Mouse (Mus musculus): ENCODE data around the gene Ly6g5c.

Gene Ly6g5c

DNA sequence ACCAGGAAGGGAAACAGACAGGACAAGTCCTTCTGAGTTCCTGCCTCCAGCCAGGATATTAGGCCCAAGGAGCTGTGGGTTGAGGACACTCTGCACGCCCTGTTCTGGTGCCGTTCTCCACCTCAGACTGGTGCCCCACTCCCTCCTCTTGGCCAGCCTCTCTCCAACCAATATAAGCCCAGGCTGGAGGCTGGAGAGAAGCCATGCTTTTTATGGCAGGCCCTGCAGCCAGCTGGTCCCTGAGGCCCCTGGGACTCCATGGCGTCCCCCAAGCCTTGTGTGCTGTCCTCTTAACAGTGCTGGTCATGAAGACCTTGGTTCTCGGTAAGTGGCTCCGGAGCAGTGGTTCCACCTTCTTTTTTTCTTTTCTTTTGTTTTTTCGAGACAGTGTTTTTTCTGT lies at the start of gene Ly6g5c:
Ly6g5c (plus strand) TSS at position 183 of the 400 bp plus-strand sequence.
- peak; percentile 86 to 90 for DNase-seq

DNA sequence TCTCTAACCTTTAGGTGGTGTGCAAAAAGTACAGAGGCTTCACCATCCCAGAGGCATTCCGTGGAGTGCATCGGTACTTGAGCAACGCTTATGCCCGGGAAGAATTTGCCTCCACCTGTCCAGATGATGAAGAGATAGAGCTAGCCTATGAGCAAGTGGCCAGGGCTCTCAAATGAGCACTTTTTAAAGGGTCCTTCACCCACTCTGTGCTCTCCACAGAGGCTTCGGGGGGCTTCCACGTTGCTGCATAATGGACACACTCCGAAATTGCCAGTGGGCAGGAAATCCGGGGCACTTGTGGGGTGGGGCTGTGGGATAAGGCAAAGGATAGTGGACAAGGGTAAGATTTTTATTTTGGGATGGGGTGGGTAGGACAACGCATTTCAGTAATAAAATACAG lies 49.8 kb upstream of the Ly6g5c start:
- peak in 1 of 2 experiments; percentile 27 for DNase-seq

DNA sequence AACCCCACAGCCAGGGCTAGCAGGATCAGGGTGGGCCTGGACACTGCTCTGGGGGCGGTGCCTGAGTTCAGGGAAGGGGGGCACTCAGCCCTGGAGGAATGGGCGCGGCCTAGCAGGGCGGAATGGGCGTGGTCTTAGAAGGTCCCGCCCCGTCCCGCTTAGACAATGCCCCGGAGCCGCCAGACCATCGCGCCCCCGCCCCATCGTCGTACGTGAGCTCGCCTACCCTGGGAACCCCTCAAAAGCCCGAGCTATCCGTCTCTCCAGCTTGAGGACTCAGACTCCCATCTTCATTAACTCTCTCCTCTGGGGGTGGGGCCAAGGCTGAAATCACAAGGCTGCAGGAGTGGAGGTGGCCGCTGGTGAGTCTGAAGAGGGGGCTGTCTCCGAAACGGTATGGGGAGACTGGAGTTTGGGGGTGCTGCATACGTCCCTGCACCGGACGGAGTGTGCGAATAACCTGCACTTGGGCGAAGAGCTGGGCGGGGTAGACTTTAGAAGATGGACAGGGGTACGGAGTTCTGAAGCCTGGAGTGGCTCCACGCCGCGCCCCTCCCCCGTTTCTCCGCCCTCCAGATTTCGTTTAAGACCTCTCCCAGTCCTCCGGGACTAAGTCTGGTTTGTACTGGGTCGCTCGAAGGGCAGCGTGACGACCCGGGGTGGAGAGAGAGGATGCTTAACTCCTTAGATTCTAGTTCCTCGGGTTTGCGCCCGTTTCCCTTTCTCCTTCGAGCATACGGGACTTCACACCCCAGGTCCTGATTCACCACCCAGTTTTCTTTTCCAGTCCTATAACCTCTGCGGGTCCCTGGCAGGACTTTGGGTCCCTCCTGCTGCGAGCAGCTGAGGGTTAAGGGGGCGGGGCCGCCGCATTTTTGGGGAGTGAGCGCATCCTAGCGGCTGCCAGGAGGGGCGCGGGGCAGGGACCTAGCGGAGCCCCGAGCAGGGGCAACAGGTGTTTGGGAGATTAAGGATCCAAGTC lies 48.9 kb upstream of the Ly6g5c start, which contains the start of gene Ddah2:
Ddah2 (plus strand) TSS at position 125 of the 982 bp plus-strand sequence.
- DNase-seq = peak; percentile 97 to 98

DNA sequence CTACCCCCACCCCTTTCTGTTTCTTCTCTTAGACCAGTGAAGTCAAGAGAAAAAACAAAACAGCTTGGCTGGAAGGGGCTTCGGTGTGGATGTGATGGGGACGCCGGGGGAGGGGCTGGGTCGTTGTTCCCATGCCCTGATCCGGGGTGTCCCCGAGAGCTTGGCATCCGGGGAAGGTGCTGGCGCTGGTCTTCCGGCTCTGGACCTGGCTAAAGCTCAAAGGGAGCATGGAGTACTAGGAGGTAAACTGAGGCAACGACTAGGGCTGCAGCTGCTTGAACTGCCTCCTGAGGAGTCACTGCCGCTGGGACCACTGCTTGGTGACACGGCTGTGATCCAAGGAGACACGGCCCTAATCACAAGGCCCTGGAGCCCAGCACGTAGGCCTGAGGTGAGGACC lies 48.0 kb upstream of the Ly6g5c start:
- DNase-seq = peak in 1 of 2 experiments; percentile 54

DNA sequence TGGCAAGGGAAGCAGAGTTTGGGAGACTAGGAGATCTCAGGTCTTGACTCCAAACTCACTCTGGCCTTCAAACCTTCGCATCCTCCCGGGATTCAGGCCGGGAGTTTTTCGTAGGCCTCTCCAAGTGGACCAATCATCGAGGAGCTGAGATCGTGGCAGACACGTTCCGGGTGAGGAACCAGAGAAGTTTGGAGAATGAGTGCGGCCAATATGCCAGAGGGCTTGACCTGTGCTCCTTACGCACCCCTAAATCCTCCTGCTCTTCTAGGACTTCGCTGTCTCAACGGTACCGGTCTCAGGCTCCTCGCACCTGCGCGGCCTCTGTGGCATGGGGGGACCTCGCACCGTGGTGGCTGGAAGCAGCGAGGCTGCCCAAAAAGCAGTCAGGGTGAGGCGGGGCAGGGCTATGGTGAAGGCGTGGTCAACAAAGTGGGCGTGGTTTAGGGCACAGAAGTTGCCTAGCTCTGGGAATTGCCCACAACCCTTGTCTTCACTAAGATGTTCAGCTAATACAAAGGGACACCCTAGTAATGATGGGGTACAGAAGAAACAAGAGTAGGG lies 47.3 kb upstream of the Ly6g5c start:
- DNase-seq = peak; percentile 51 to 63

DNA sequence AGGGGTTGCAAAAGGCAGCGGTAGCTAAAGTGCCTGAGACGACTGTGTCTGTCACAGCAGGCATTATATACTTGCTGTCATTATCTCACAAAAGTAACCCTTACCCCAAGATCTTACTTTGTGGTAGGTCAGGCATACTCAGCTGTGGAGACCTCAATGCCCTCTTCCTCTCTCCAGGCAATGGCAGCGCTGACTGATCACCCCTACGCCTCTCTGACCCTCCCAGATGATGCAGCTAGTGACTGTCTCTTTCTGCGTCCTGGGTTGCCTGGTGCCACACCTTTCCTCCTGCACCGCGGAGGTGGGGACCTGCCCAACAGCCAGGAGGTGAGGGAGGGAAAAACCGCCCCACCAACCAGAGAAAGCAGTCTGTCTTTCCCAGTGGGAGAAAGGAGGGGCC lies 46.8 kb upstream of the Ly6g5c start:
- no peak for DNase-seq

DNA sequence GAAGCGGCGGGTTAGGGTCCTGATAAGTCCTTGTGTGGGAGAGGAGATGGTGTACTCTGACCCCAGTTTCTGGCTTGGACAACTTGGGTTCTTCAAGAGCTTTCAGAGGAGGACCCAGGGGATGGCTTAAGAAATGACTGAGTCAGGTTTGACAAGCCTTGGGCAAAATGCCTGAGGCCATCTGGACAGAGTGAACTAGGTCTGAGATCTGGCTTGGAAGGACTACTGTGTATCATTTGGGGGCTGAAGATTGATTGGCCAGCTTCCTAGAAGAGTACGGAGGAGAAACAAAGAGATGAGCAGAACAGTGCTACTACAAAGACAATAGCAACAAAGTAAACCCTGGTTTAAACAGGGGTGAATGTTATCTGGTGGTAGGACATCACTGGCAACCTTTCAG lies 44.6 kb upstream of the Ly6g5c start:
- DNase-seq = peak; percentile 82 to 88

DNA sequence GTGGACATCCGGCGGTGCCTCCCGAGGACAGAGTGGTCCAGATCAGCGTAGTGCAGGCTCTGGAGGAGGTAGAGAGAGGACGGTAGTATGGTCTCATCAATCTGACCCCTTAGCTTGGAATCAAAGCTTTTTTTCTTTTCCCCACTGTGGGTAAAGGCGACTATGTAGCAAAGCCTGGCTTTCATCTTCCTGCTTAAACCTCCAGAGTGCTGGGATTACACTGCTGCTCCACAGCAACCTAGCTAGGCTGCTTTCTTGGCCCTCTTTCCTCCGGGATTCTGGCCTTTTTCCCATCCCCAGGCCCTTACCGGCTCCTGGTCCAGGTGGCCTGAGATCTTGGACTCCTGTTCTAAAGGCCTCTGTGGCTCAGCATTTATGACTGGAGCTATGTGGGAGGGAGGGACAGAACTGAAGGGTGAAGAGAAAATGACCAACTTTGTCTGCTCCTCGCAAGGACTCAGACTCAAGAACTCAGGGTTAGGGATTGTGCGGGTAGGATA lies 43.7 kb upstream of the Ly6g5c start:
- DNase-seq = peak; percentile 82 to 85

DNA sequence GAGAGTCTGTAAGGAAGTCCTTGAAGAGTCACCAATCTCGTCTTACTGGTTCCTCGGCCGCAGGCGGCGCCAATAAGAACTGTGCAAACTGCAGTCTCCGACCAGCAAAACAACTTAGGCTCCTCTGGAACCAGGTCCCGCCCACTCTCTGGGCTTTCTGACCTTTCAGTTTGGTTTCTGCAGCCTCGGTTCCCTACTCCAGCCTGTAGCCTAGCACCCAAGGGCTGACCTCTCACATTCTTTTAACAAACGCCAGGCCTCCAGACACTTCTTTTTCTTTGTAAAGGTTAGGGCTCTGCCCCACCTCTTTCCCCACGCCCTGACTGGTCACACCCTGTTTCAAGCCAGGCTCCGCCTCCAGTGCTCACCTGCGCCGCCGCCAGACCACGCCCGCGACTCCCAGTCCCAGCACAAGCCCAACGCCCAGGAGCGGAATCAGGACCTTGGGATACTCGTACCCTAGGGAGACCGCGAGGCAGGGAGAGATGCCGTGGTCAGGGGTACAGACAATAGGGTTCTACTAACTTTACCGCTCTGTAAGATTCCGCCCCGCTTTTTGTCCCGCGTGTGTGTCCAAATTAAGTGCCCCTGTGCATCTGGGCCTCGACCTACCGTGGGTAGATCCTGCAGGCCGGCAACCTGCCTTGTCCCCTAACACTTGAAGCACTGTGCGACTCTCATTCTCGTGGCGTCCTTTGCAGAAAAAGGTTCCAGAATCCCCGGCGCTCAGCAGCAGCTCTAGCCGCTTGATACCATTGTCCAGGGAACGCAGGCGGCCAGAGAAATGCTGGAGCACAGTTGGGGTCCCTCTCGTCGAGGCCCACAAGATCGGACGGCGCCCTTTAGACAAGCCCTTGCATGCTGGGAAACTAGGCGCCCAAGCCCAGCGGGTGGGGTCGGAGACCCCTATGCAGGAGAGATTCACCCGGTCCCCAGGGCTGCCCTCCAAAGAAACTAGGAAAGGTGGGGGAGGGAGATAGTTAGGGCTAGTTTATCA lies 42.8 kb upstream of the Ly6g5c start, which contains the start of gene Ly6g6c:
Ly6g6c (plus strand) TSS at position 438 of the 997 bp plus-strand sequence.
- peak; percentile 51 to 55 for DNase-seq

DNA sequence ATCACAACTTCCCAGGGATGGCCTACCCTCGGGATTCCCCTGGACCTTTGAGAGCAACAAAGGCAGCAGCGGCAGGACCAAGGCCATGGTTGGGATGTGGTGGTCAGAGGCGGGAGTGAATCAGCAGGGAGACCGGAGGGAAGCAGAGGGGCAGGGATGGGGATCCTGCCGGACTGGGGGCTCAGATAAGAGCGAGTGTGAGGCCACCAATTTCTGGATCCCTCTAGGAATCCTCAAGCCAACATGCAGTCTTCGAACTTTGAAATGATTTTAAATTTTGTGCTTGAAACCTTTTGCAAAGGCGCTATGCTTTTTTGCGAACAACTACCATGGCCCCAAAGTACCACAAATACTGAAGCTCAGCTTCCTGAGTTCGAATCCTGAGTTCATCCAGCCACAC lies 42.0 kb upstream of the Ly6g5c start, which contains the start of gene Mpig6b:
Mpig6b (minus strand) TSS at position 101 of the 400 bp plus-strand sequence.
- peak in 1 of 2 experiments; percentile 12 for DNase-seq

DNA sequence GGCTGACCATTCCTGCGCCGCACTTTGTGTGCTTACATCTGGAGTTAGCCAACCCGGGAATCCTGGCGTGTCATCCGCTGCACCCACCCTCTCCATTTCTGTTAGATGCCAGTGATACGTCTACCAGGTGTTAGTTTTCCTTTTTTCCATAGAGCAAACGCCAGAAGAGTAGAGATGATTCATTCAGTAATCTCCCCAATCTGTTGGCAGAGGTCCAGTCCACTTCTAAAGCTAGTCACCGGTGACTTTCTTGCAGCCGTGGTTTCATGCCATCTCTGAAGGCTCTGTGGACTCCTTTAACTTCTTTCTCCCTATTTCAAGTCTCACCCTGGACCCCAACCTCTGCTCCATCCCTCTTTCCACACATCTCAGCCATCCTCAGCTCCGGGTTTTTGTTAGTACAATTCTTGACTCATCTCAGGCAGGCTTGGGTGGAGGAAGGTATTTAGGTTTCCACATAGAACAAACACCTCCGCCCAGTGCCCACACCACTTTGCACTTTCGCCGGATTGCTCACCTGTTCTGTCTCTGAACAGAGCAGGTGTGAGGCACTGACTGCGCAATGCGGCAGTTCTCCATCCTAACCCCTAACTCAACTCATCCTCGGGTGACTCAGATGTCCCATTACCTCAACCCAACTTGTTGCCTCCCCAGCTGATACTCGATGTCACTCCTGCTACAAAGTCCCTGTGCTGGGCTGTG lies 39.7 kb upstream of the Ly6g5c start:
- peak in 1 of 2 experiments; percentile 47 for DNase-seq

DNA sequence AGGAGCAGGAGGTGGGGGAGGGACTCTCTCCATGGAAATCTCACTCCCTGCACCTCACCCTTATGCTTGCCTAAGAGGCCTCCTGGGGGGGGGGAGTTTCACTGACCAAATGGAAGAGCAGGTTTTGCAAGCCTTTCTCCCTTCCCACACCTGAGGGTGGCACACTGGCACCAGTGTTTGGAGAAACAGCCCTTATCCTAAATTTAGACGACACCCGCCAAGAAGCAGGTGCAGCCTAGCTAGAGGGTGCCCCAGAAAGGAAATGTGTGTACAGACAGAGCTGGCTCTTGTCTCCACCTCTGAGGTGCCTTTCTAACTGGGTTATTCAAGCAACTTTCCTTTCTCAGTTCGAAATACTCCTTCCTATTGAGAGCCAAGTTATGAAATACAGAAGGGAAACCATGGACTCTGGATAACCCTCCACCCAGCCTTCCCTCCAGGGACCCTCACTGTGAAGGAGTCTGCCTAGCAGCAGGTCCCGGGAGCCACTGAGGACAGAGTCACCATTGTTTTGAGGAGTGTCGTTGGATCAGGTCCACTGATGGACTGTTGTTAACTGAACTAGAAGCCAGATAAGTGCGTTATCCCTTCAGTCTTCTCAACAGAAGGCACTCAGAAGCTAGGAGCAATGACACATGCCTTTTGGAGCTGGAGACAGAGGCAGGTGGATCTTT lies 37.4 kb upstream of the Ly6g5c start:
- peak; percentile 86 to 89 for DNase-seq

DNA sequence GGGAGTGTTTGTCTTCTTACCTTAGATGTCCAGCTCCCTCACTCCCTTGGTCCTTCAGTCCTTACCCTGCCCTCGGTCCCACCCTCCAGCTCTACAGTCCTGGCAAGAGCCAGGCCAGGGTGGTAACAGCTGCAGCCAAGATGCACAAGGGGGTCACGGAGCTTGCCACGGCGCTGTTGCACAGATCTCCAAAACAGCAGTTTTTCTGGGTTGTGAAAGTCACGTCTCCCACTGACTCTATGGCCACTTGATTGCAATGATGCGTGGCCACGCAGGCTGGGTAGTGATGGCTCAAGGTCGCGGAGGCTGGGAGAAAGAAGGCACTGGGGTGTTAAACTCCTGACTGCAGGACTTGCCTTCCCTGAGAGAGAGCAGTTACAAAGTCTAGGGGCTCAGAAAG lies 36.6 kb upstream of the Ly6g5c start:
- peak; percentile 43 to 46 for DNase-seq

DNA sequence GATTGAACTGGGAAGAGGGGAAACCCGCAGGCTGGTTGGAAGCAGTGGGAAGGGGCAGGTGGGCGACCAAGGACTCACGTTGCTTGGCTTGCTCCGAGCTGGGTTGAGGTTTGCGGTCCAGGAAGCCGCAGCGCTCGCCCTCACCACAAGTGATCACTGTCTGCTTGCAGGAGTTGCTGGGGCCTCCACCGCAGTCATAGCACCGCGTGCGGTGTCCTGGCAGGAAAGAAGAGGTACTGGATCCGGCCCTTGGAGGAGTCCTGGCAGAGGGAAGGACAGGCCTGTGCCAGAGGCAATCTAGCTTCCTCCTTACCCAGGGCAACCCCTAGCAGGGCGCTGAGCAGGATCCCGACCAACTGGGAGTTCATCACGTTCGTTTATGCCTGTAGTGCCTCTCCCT lies 34.0 kb upstream of the Ly6g5c start:
- peak; percentile 80 to 85 for DNase-seq

DNA sequence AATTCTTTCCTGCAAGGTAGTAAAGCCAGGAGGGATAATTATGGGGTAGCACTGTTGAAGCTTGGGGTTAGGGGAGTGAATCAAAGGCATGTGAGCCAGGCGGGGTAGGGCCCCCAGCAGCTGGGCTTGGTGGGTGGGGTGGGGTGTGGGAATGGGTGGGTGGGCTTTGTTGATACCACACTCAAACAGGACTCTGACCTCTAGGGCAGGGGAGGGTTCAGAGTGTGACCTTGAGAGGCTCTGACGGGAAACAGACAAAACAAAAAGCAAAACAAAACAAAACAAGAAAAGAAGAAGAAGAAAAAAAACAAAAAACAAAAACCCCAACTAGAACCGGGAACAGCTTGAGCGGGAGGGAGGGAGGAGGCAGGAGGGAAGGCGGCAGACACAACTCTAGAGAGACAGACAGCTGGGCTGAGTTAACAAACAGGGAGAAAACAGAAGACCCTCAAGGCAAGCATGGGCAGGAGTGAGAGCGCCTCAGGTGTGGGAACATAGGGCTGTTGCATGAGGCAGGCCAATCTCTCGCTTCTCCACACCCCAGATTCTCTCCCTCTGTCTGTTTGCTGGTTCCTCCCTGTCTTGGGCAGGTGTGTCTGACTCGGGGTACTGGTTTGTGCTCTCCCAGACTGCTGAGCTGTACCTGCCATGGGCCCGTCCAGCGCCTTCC lies 31.4 kb upstream of the Ly6g5c start, which contains the start of gene Ly6g6e:
Ly6g6e (plus strand) TSS at position 396 of the 670 bp plus-strand sequence.
- no peak for DNase-seq

DNA sequence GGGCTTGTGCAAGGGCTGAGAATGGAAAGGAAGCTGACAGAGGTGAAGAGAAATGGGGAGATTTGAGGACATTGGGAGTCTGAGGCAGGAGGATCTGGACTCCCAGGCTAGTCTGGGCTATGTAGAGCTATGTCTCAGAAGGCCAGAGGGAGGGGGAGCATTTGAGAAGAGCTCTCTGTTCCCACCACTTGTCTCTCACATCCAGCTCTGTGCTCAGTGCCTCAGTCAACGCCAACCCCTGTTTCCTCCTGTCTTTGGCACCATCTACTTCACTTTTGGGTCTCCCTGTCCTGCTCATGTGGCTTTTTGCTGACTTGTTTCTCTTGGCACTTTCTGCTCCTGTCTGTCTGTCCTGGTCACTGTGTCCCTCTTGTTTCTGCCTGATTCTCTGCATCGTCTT lies 30.8 kb upstream of the Ly6g5c start:
- DNase-seq = no peak

DNA sequence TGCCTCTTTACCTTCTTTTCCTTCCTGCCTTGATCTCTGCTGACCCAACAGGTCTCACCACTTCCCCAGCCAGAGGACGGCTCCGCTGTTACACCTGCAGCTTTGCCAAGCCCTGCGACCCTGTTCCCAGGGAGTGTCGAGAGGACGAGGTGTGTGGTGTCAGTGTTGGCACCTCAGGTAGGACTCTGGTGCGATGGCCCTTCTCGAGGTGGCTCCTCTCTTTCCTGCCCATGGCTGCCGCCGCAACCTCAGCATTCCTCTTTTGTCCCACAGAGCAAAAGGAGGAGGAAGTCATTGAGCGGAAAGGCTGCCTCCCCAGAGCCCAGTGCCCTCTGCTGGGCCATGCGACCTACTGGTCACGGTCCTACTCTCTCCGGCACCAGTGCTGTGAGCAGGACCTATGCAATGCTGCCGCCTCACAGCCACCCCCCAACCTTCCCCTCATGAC lies 30.3 kb upstream of the Ly6g5c start, which contains the start of gene Ly6g6d:
Ly6g6d (minus strand) TSS at position 280 of the 448 bp plus-strand sequence.
- DNase-seq = peak in 1 of 2 experiments; percentile 49

DNA sequence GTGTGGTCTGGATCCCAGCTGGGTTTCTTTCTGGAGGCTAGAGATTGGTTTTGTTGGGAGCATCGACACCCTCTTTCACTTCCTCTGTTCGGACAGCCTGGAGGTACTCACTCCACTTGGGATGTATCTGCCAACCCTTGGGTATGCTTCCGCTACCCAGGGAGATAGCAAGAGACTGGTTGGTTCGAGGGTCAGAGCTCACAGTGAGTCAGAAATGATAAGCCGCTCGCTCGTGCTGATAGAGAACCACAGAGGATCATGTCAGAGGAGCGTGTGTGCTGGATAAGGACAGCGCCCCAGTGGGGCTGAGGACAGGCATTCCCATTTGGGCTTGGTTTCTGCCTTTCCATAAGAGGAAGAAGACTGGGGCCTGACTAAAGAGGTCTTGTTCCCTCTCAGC lies 28.3 kb upstream of the Ly6g5c start:
- DNase-seq = no peak

DNA sequence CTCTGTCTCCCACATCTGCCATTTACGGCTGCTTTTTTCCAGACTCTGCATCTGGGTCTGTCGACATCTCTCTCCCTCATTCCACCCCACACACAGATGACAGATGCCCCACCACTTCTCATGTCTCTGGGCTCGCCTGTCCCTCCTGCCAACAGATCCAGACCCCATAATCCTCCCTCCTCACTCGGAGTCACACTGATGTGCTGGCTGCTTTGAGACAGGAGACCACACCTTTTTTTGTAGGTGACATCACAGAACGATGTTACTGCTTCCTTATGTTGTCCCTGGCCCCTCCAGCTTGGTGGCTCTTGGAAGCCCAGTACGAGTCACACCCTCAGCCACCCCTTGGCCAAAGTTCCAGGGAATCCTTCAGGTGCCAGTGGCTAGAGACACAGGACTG lies 27.8 kb upstream of the Ly6g5c start:
- DNase-seq = no peak

DNA sequence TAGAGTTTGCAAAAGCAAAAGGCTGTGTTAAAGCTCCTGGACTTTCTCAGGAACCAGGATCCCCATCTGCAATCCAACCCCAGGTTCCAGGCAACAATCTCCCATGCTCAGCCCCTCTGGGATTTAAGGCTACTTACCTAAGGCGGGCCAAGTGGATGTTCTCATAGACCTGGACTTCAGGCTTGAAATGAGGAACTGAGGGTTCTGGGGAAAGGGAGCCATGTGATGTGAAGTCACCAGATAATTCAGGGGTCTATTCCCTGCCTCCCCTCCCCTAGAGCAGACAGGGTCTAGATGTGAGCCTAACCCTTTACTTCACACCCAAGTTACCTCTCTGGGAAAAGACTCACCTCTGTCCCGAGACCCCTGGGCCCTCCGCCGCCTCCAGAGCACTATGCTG lies 27.4 kb upstream of the Ly6g5c start:
- no peak for DNase-seq
